Mouse (Mus musculus) lung, adult 2 months (tissue): ENCODE measurements around the gene Dock4.

Source experiments
- CTCF ChIP-seq: fragments of 200-500 bp; IDR thresholded peaks from 2 replicates; pipeline ENCODE4 v1.5.1; 2011; ENCODE audit warnings: mild to moderate bottlenecking, low read length, control low read depth; ENCODE audit not compliant: insufficient read depth
- POLR2A ChIP-seq: fragments of 200-500 bp; IDR thresholded peaks from 2 replicates; pipeline ENCODE4 v1.6.1; 2011; ENCODE audit warnings: low read depth, mild to moderate bottlenecking, control low read depth, low read length, borderline replicate concordance; ENCODE audit errors: extremely low read depth

- no peak for TF ChIP-seq CTCF
- no peak for TF ChIP-seq POLR2A
These were observed 77.3 kb downstream of the Dock4 start for GRCm38 (mm10) chr12:40523020-40523419.
